Mouse (Mus musculus) stomach, embryonic 14.5 days (tissue): ENCODE data around the gene Rpgrip1. TPM values are rescaled to one million over a fixed set of nuclear protein-coding genes. Genes with fewer than 3 reads are reported as not detected.

Experiments used
- ATAC-seq: fragments of 200-750 bp; cut with Nextera tagmentation; 2 replicates; pipeline ENCODE4 v1.8.0; 2017; ENCODE audit warnings: low read depth, moderate TSS enrichment; ENCODE audit not compliant: insufficient number of reproducible peaks, insufficient read depth, low FRiP score
- H3K27ac ChIP-seq: fragments of 300-500 bp; sonication (generic); 2 replicates; pipeline ENCODE4 v1.5.1; 2014; ENCODE audit warnings: mild to moderate bottlenecking, low read length, moderate library complexity, mixed read lengths
- H3K27me3 ChIP-seq: fragments of 300-500 bp; sonication (generic); 2 replicates; pipeline ENCODE4 v1.6.1; 2014; ENCODE audit warnings: low read length, control low read depth, mixed read lengths; ENCODE audit not compliant: control insufficient read depth, insufficient read depth
- H3K36me3 ChIP-seq: fragments of 300-500 bp; sonication (generic); 2 replicates; pipeline ENCODE4 v1.6.1; 2014; ENCODE audit warnings: mild to moderate bottlenecking, control low read depth, low read length, moderate library complexity, mixed read lengths; ENCODE audit not compliant: control insufficient read depth, insufficient read depth
- H3K4me1 ChIP-seq: fragments of 300-500 bp; sonication (generic); 2 replicates; pipeline ENCODE4 v1.6.1; 2014; ENCODE audit warnings: low read length, control low read depth, mixed read lengths; ENCODE audit not compliant: control insufficient read depth, insufficient read depth
- H3K4me2 ChIP-seq: fragments of 300-500 bp; sonication (generic); replicated peaks from 2 replicates; pipeline ENCODE4 v1.6.1; 2014; ENCODE audit warnings: low read depth, low read length, control low read depth
- H3K4me3 ChIP-seq: fragments of 300-500 bp; sonication (generic); 2 replicates; pipeline ENCODE4 v1.5.1; 2014; ENCODE audit warnings: low read depth, low read length, control low read depth
- H3K9ac ChIP-seq: fragments of 300-500 bp; sonication (generic); replicated peaks from 2 replicates; pipeline ENCODE4 v1.6.1; 2014; ENCODE audit warnings: low read depth, mild to moderate bottlenecking, control low read depth, low read length, moderate library complexity, mixed read lengths
- H3K9me3 ChIP-seq: fragments of 300-500 bp; sonication (generic); 2 replicates; pipeline ENCODE4 v1.6.1; 2016; ENCODE audit warnings: low read depth, low read length, control low read depth; ENCODE audit not compliant: control insufficient read depth
- WGBS: fragments of 180-500 bp; shearing (Covaris S2); extraction: QIAGEN DNeasy Blood & Tissue Kit; methylation state at CpG from one replicate; pipeline ENCODE4 v1.1.7; 2014; 5-methylcytosine and 5-hydroxymethylcytosine counted together
- polyA plus RNA-seq: library from polyadenylated mRNA; unstranded; fragments of >200 nt; fragmentation: Nextera tagmentation; extraction: Ambion mirVana; gene quantifications from 2 replicates; pipeline ENCODE4 v1.2.1, GENCODE M21; 2014

The Rpgrip1 gene
- polyA plus RNA-seq, 1 experiment from 2014 or later = 67.1 TPM

- no peaks in the 10 kb centered on the region for H3K4me1 ChIP-seq
- H3K9me3 ChIP-seq = no peaks in the 10 kb centered on the region
- no peak overlapping the region for H3K9ac ChIP-seq
- no peak overlapping the region for H3K27ac ChIP-seq
- H3K4me3 ChIP-seq = no peak overlapping the region
- H3K27me3 ChIP-seq = no peaks in the 10 kb centered on the region
- no peak overlapping the region for H3K4me2 ChIP-seq
- H3K36me3 ChIP-seq = no peaks in the 10 kb centered on the region
- WGBS = 58% methylated on average over 3 of the region's 3 CpGs
- no peak for ATAC-seq
Measured at GRCm38 (mm10) chr14:52152613-52153012, 42.1 kb downstream of the Rpgrip1 start.

GRCm38 (mm10) chr14:52155008-52155407 is 44.5 kb downstream of the Rpgrip1 start:
- Histone ChIP-seq H3K4me3 (no peak overlapping the region), H3K9ac (no peak overlapping the region), H3K9me3 (no peaks in the 10 kb centered on the region), H3K27me3 (no peaks in the 10 kb centered on the region), H3K27ac (no peak overlapping the region), H3K4me1 (no peaks in the 10 kb centered on the region), H3K4me2 (no peak overlapping the region), H3K36me3 (peaks cover 16% of the 10 kb centered on the region)
- no peak for ATAC-seq
- 77% methylated on average over 2 of the region's 2 CpGs for WGBS

- no peaks in the 10 kb centered on the region for H3K4me1 ChIP-seq
- no peaks in the 10 kb centered on the region for H3K9me3 ChIP-seq
- H3K4me2 ChIP-seq = no peak overlapping the region
- H3K27me3 ChIP-seq = no peaks in the 10 kb centered on the region
- H3K4me3 ChIP-seq = no peak overlapping the region
- no peak overlapping the region for H3K9ac ChIP-seq
- peaks cover 63% of the 10 kb centered on the region for H3K36me3 ChIP-seq
- H3K27ac ChIP-seq = no peak overlapping the region
- no peak for ATAC-seq
- 87% methylated on average over 6 of the region's 6 CpGs for WGBS
Measured at GRCm38 (mm10) chr14:52160911-52161310, 50.4 kb downstream of the Rpgrip1 start.

GRCm38 (mm10) chr14:52166571-52166970 is 56.1 kb downstream of the Rpgrip1 start:
- H3K27me3 ChIP-seq = no peaks in the 10 kb centered on the region
- no peaks in the 10 kb centered on the region for H3K4me1 ChIP-seq
- no peak overlapping the region for H3K9ac ChIP-seq
- H3K36me3 ChIP-seq = peaks cover 60% of the 10 kb centered on the region
- no peak for ATAC-seq
- H3K4me3 ChIP-seq = no peak overlapping the region
- WGBS = 94% methylated on average over 2 of the region's 2 CpGs
- no peak overlapping the region for H3K4me2 ChIP-seq
- H3K9me3 ChIP-seq = no peaks in the 10 kb centered on the region
- H3K27ac ChIP-seq = no peak overlapping the region

- Histone ChIP-seq H3K4me2 (no peak overlapping the region), H3K27ac (no peak overlapping the region), H3K4me3 (no peak overlapping the region), H3K4me1 (no peaks in the 10 kb centered on the region), H3K36me3 (peaks cover 2% of the 10 kb centered on the region; the same call in 1 of the 2 replicates), H3K9me3 (no peaks in the 10 kb centered on the region), H3K9ac (no peak overlapping the region), H3K27me3 (no peaks in the 10 kb centered on the region)
- 95% methylated on average over 1 of the region's 1 CpGs for WGBS
- no peak for ATAC-seq
Measured at GRCm38 (mm10) chr14:52188788-52189187, 78.3 kb downstream of the Rpgrip1 start.

GRCm38 (mm10) chr14:52189519-52189918 is 79.0 kb downstream of the Rpgrip1 start:
- Histone ChIP-seq H3K27me3 (no peaks in the 10 kb centered on the region), H3K27ac (no peak overlapping the region), H3K36me3 (peaks cover 2% of the 10 kb centered on the region; the same call in 1 of the 2 replicates), H3K4me3 (no peak overlapping the region), H3K9me3 (no peaks in the 10 kb centered on the region), H3K4me2 (no peak overlapping the region), H3K4me1 (no peaks in the 10 kb centered on the region), H3K9ac (no peak overlapping the region)
- WGBS = 76% methylated on average over 2 of the region's 2 CpGs
- ATAC-seq = no peak

- no peak for ATAC-seq
- Histone ChIP-seq H3K27ac (no peak overlapping the region), H3K9me3 (no peaks in the 10 kb centered on the region), H3K4me3 (no peak overlapping the region), H3K9ac (no peak overlapping the region), H3K27me3 (no peaks in the 10 kb centered on the region), H3K4me1 (0 out of 2 replicates have a peak, but pooled peaks cover 7% of the 10 kb centered on the region), H3K36me3 (peaks cover 2% of the 10 kb centered on the region; the same call in 1 of the 2 replicates), H3K4me2 (no peak overlapping the region)
Measured at GRCm38 (mm10) chr14:52190740-52191359, 80.3 kb downstream of the Rpgrip1 start.

- Histone ChIP-seq H3K9ac (no peak overlapping the region), H3K4me1 (0 out of 2 replicates have a peak, but pooled peaks cover 13% of the 10 kb centered on the region)
Measured at GRCm38 (mm10) chr14:52195691-52196090, 85.2 kb downstream of the Rpgrip1 start.

More at GRCm38 (mm10) chr14:52195691-52196090, 85.2 kb downstream of the Rpgrip1 start:
- H3K4me3 ChIP-seq = peak overlapping the region; percentile 97
- peaks cover 19% of the 10 kb centered on the region for H3K36me3 ChIP-seq
- H3K27me3 ChIP-seq = no peaks in the 10 kb centered on the region
- whole genome bisulfite sequencing = 12% methylated on average over 3 of the region's 3 CpGs
- ATAC-seq = no peak
- H3K27ac ChIP-seq = no peak overlapping the region
- H3K4me2 ChIP-seq = peak overlapping the region; percentile 80
- H3K9me3 ChIP-seq = no peaks in the 10 kb centered on the region
